Mouse (Mus musculus): ENCODE results near the gene Tmem42. TPM values are rescaled to one million over a fixed set of nuclear protein-coding genes. Genes with fewer than 3 reads are reported as not detected.
A peak's percentile ranks its signal among the peaks of the same experiment; 100 is the strongest.

The Tmem42 gene
- polyA plus RNA-seq, 1 experiment from 2014 or later, result 14.8 TPM

DNA sequence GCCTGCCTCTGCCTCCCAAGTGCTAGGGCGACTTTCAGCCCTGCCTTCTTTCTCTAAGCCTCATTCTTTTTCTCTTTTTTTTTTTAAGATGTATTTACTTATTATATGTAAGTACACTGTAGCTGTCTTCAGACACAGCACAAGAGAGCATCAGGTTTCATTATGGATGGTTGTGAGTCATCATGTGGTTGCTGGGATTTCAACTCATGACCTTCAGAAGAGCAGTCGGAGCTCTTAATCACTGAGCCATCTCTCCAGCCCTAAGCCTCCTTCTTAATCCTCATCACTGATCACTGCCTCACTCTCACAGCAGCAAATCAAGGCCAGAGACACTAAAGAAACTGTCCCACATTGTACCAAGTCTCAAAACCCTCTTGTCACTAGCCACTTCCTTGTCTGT, 3.1 kb downstream of the Tmem42 start:
- peaks cover 5% of the 10 kb centered on the region for H3K4me1 ChIP-seq (ENCODE audit: insufficient read depth)
- H3K9ac ChIP-seq (replicated peaks), result no peak overlapping the region
- DNase-seq (no peak), ATAC-seq (no peak)
- no peak overlapping the region for H3K4me3 ChIP-seq (ENCODE audit: low read depth, low read length)
- H3K36me3 ChIP-seq (replicated peaks; ENCODE audit: insufficient read depth, low read length), result no peaks in the 10 kb centered on the region
- H3K4me2 ChIP-seq (ENCODE audit: low read depth, low read length), result no peak overlapping the region
- H3K27ac ChIP-seq (ENCODE audit: low read depth), result no peak overlapping the region
- H3K9me3 ChIP-seq (ENCODE audit: low read length), result no peaks in the 10 kb centered on the region
- H3K27me3 ChIP-seq (ENCODE audit: insufficient read depth, low read length), result no peaks in the 10 kb centered on the region
- WGBS (ENCODE audit: insufficient replicate concordance), result 86% methylated on average over 2 of the region's 2 CpGs
- TF ChIP-seq CTCF (IDR thresholded peaks at IDR 0.05; ENCODE audit: low read depth) (no peak), EP300 (IDR thresholded peaks at IDR 0.05; ENCODE audit: low read depth) (no peak)

DNA sequence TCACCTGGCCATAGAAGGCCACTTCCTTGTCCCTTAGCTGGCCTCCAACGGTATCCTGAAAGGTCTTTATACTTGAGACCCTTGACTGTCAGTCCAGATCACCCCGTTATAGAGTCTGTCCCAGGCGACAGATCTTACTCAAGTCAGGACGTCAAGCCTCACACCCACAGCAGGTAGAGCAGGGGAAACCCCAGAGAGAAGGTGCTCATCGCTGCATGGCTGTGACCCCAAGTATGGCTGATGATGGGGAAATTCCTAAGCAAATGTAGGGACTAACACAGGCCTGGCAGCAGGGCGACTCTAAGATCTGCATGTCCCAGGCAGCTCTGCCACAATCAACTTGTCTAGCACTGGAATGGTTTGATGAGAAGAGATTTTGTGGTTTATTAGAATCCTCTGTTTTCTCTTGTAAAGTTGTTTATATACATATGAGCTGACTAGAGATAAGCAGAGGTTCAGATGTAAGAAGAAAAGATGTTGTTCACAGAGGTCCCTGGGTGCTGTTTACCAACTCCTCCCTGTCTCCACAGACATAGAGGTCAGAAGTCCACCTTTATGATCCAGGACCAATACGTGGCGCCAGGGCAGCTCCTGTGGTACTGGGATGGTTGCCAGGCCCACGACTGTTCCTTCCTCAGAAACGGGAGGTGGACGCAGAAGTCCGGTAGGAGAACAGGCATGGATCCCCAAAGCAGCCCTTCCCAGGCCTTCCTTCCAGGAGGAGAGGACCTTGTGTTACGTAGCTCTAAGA, 10.5 kb downstream of the Tmem42 start:
- no peaks in the 10 kb centered on the region for H3K36me3 ChIP-seq (replicated peaks; ENCODE audit: insufficient read depth, low read length)
- no peaks in the 10 kb centered on the region for H3K9me3 ChIP-seq (ENCODE audit: low read length)
- no peak overlapping the region for H3K27ac ChIP-seq (ENCODE audit: low read depth)
- peak; percentile 45; the same call in 1 of the 2 replicates for ATAC-seq
- H3K27me3 ChIP-seq (ENCODE audit: insufficient read depth, low read length), result no peaks in the 10 kb centered on the region
- 69% methylated on average over 13 of the region's 13 CpGs for WGBS (ENCODE audit: insufficient replicate concordance)
- H3K4me2 ChIP-seq (ENCODE audit: low read depth, low read length), result no peak overlapping the region
- no peak overlapping the region; the same call in 1 of the 2 replicates for H3K9ac ChIP-seq (replicated peaks)
- DNase-seq, result peak; percentile 45
- no peak overlapping the region for H3K4me3 ChIP-seq (ENCODE audit: low read depth, low read length)
- TF ChIP-seq CTCF (IDR thresholded peaks at IDR 0.05; ENCODE audit: low read depth), result no peak
- TF ChIP-seq EP300 (IDR thresholded peaks at IDR 0.05; ENCODE audit: low read depth), result no peak
- H3K4me1 ChIP-seq (ENCODE audit: insufficient read depth), result peaks cover 7% of the 10 kb centered on the region; the same call in 1 of the 2 replicates

DNA sequence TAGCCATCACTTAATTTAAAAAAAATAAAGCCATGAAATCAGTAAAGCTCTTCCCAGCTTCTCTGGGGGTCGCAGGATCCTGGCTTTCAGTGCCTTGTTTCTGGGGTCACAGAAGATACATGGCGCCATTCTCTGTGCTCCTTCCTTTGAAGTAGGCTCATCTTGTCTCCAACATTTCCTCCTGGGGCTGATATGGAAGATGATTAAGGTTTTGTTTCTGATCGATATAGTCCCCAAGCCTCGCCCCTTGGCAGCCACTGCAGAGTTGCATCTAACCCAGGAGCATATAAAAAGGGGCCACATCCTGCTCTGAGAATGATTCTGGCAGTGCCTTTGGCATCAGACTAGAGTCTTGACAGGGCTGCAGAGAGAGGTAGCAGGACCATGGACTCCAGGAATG, 13.3 kb downstream of the Tmem42 start, which contains the start of gene Tgm4:
Tgm4 (plus strand) TSS at position 301 of the 400 bp plus-strand sequence.
- no peaks in the 10 kb centered on the region for H3K27me3 ChIP-seq (ENCODE audit: insufficient read depth, low read length)
- TF ChIP-seq CTCF (IDR thresholded peaks at IDR 0.05; ENCODE audit: low read depth), result no peak
- no peak for TF ChIP-seq EP300 (IDR thresholded peaks at IDR 0.05; ENCODE audit: low read depth)

DNA sequence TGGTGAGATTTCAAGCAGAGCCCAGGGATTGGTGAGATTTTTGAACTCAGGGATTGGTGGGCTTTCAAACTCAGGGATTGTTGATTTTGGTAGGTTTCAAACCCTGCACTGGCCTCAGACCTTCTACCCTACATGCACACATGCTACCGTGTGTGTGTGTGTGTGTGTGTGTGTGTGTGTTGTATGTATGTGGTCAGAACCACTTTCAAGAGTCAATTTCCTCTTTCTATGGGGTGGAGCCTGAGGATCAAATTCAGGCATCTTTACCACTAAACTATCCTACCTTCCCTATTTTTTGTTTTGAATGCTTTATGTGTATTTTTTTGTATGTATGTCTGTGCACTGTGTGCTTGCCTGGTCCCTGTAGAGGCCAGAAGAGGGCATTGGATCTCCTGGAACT, 26.5 kb downstream of the Tmem42 start:
- Histone ChIP-seq H3K4me1 (ENCODE audit: insufficient read depth) (no peaks in the 10 kb centered on the region), H3K9me3 (ENCODE audit: low read length) (no peaks in the 10 kb centered on the region), H3K36me3 (replicated peaks; ENCODE audit: insufficient read depth, low read length) (no peaks in the 10 kb centered on the region), H3K4me3 (ENCODE audit: low read depth, low read length) (no peak overlapping the region), H3K4me2 (ENCODE audit: low read depth, low read length) (no peak overlapping the region), H3K9ac (replicated peaks) (no peak overlapping the region), H3K27ac (ENCODE audit: low read depth) (no peak overlapping the region), H3K27me3 (ENCODE audit: insufficient read depth, low read length) (no peaks in the 10 kb centered on the region)
- 33% methylated on average over 1 of the region's 1 CpGs for WGBS (ENCODE audit: insufficient replicate concordance)
- TF ChIP-seq EP300 (IDR thresholded peaks at IDR 0.05; ENCODE audit: low read depth), result no peak
- no peak for TF ChIP-seq CTCF (IDR thresholded peaks at IDR 0.05; ENCODE audit: low read depth)
- DNase-seq (no peak), ATAC-seq (no peak)

More for the DNA sequence above, 13.3 kb downstream of the Tmem42 start, which contains the start of gene Tgm4:
- peaks cover 7% of the 10 kb centered on the region; the same call in 1 of the 2 replicates for H3K4me1 ChIP-seq (ENCODE audit: insufficient read depth)
- no peak within 1 kb of the TSS for H3K4me3 ChIP-seq (ENCODE audit: low read depth, low read length)
- no peaks in the 10 kb centered on the region for H3K36me3 ChIP-seq (replicated peaks; ENCODE audit: insufficient read depth, low read length)
- no peak within 1 kb of the TSS for H3K27ac ChIP-seq (ENCODE audit: low read depth)
- WGBS (ENCODE audit: insufficient replicate concordance), result 72% methylated on average over 4 of the region's 4 CpGs
- ATAC-seq (no peak), DNase-seq (no peak)
- H3K9ac ChIP-seq (replicated peaks), result no peak within 1 kb of the TSS
- H3K4me2 ChIP-seq (ENCODE audit: low read depth, low read length), result no peak within 1 kb of the TSS
- no peaks in the 10 kb centered on the region for H3K9me3 ChIP-seq (ENCODE audit: low read length)

DNA sequence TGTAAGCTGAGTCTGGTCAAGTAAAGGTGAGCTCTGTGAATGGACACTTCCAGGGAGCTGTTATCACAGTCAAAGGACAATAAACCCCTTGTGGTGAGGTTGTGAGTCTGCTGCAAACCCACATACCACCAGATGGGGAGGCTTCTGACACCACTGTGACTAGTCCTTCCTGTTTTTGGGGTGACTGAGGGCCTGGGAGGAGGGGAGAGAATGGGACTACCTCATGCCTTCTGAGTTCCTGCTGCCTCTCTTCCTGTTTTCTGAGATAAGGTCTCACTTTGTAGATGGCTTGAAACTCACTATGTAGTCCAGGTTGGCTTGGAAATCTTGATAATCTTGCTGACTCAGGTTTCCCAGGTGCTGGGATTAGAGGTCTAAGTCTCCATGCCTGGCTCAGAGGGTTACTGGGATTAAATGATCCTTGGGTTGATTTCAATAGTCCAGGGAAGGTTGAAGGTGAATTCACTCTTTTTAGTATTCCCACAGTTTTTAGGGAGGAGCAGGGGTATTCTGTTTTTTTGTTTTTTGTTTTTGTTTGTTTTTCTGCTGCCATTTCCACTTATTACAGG, 37.7 kb downstream of the Tmem42 start:
- DNase-seq (peak; percentile 31), ATAC-seq (no peak)
- Histone ChIP-seq H3K36me3 (replicated peaks; ENCODE audit: insufficient read depth, low read length) (no peaks in the 10 kb centered on the region), H3K9me3 (ENCODE audit: low read length) (no peaks in the 10 kb centered on the region), H3K4me2 (ENCODE audit: low read depth, low read length) (no peak overlapping the region), H3K4me3 (ENCODE audit: low read depth, low read length) (no peak overlapping the region), H3K27ac (ENCODE audit: low read depth) (no peak overlapping the region), H3K9ac (replicated peaks) (no peak overlapping the region), H3K4me1 (ENCODE audit: insufficient read depth) (no peaks in the 10 kb centered on the region; the same call in 1 of the 2 replicates), H3K27me3 (ENCODE audit: insufficient read depth, low read length) (no peaks in the 10 kb centered on the region)
- no peak; the same call in 1 of the 2 replicates for TF ChIP-seq CTCF (IDR thresholded peaks at IDR 0.05; ENCODE audit: low read depth)
- TF ChIP-seq EP300 (IDR thresholded peaks at IDR 0.05; ENCODE audit: low read depth), result no peak

DNA sequence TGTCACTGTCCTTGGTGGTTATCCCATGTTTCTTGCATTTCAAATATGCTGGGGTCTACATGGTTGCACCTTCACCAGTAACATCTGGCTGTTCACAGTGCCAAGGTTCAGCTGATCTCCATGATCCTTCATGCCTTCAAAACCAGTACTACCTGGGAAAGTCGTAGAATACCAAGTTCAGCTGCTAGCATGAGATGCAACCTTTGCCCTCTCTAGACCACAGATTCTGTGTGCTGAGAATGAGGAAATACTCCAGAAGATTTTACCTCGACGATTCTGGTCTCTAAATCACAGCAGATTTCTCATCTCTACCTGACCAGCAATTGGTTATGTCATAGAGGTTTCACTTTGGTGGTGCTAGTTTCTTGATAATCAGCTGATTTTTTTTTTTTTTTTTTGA, 39.0 kb downstream of the Tmem42 start:
- Histone ChIP-seq H3K9ac (replicated peaks) (no peak overlapping the region), H3K4me2 (ENCODE audit: low read depth, low read length) (no peak overlapping the region), H3K27me3 (ENCODE audit: insufficient read depth, low read length) (no peaks in the 10 kb centered on the region), H3K27ac (ENCODE audit: low read depth) (no peak overlapping the region), H3K36me3 (replicated peaks; ENCODE audit: insufficient read depth, low read length) (no peaks in the 10 kb centered on the region), H3K4me3 (ENCODE audit: low read depth, low read length) (no peak overlapping the region), H3K4me1 (ENCODE audit: insufficient read depth) (no peaks in the 10 kb centered on the region; the same call in 1 of the 2 replicates), H3K9me3 (ENCODE audit: low read length) (no peaks in the 10 kb centered on the region)
- 39% methylated on average over 3 of the region's 3 CpGs for WGBS (ENCODE audit: insufficient replicate concordance)
- DNase-seq, result no peak
- ATAC-seq, result no peak
- no peak for TF ChIP-seq CTCF (IDR thresholded peaks at IDR 0.05; ENCODE audit: low read depth)
- no peak for TF ChIP-seq EP300 (IDR thresholded peaks at IDR 0.05; ENCODE audit: low read depth)

Other genes starting within 250 kb of the Tmem42 start
- gene Tcaim, start 215.8 kb upstream of the Tmem42 start, polyA plus RNA-seq (2015; fragmentation: Nextera tagmentation; extraction: Ambion mirVana), result 3.7 and 4.4 TPM in 2 replicates
- gene Gm35549, start 177.3 kb upstream of the Tmem42 start, polyA plus RNA-seq (2015; fragmentation: Nextera tagmentation; extraction: Ambion mirVana), result not detected in 2 replicates
- 8.5 and 9.4 TPM in 2 replicates for gene Zfp445, start 155.3 kb upstream of the Tmem42 start, polyA plus RNA-seq (2015; fragmentation: Nextera tagmentation; extraction: Ambion mirVana)
- 1.2 and 1.5 TPM in 2 replicates for gene Zkscan7, start 135.6 kb upstream of the Tmem42 start, polyA plus RNA-seq (2015; fragmentation: Nextera tagmentation; extraction: Ambion mirVana)
- gene Zfp105, start 98.3 kb upstream of the Tmem42 start, polyA plus RNA-seq (2015; fragmentation: Nextera tagmentation; extraction: Ambion mirVana), result 1.8 and 2.0 TPM in 2 replicates
- gene 1110059G10Rik, start 70.3 kb upstream of the Tmem42 start, polyA plus RNA-seq (2015; fragmentation: Nextera tagmentation; extraction: Ambion mirVana), result 18.7 and 20.6 TPM in 2 replicates
- 14.4 TPM in 2 replicates for gene Kif15, start 70.3 kb upstream of the Tmem42 start, polyA plus RNA-seq (2015; fragmentation: Nextera tagmentation; extraction: Ambion mirVana)
- 0.13 and 0.15 TPM in 2 replicates for gene Tgm4, start 13.4 kb downstream of the Tmem42 start, polyA plus RNA-seq (2015; fragmentation: Nextera tagmentation; extraction: Ambion mirVana)
- 17.8 and 19.1 TPM in 2 replicates for gene Zdhhc3, start 91.9 kb downstream of the Tmem42 start, polyA plus RNA-seq (2015; fragmentation: Nextera tagmentation; extraction: Ambion mirVana)
- gene Exosc7, start 91.9 kb downstream of the Tmem42 start, polyA plus RNA-seq (2015; fragmentation: Nextera tagmentation; extraction: Ambion mirVana), result 48.8 and 52.1 TPM in 2 replicates
- 0.28 TPM in 1 of 2 replicates, not detected in the other for gene Clec3b, start 129.6 kb downstream of the Tmem42 start, polyA plus RNA-seq (2015; fragmentation: Nextera tagmentation; extraction: Ambion mirVana)
- 0.90 and 1.2 TPM in 2 replicates for gene Cdcp1, start 194.7 kb downstream of the Tmem42 start, polyA plus RNA-seq (2015; fragmentation: Nextera tagmentation; extraction: Ambion mirVana)
- gene Tmem158, start 239.4 kb downstream of the Tmem42 start, polyA plus RNA-seq (2015; fragmentation: Nextera tagmentation; extraction: Ambion mirVana), result 2.8 and 3.6 TPM in 2 replicates